Mouse (Mus musculus): Measurements from ENCODE around the gene Ugt1a8. TPM values are rescaled to one million over a fixed set of nuclear protein-coding genes. Genes with fewer than 3 reads are reported as not detected.
"Not testable (repeated sequence)": the region's sequence is repeated elsewhere in the genome, so short reads cannot be mapped to it uniquely, and the experiment has no call there.

Gene Ugt1a8
- total and polyA plus RNA-seq, 2 experiments from 2014 or later: not detected

- H3K4me3 ChIP-seq (ENCODE audit: low read length): no peak overlapping the region
- TF ChIP-seq CTCF (IDR thresholded peaks at IDR 0.05; ENCODE audit: low read depth): no peak
- H3K4me1 ChIP-seq (ENCODE audit: insufficient read depth, low read length): no peaks in the 10 kb centered on the region
- H3K4me2 ChIP-seq (ENCODE audit: low read depth, low read length): no peak overlapping the region
- no peak overlapping the region for H3K9ac ChIP-seq (replicated peaks; ENCODE audit: low read length)
- ATAC-seq (no peak), DNase-seq (ENCODE audit: low spot score) (no peak)
- H3K27me3 ChIP-seq (ENCODE audit: insufficient read depth, low read length): no peaks in the 10 kb centered on the region
- H3K36me3 ChIP-seq (ENCODE audit: insufficient read depth, low read length): no peaks in the 10 kb centered on the region
- H3K27ac ChIP-seq: no peak overlapping the region
- peaks cover 27% of the 10 kb centered on the region for H3K9me3 ChIP-seq (ENCODE audit: low read length)
Measured at GRCm38 (mm10) chr1:88220336-88220735, 132.7 kb downstream of the Ugt1a8 start.

- no peak for ATAC-seq
- no peak for TF ChIP-seq CTCF (IDR thresholded peaks at IDR 0.05; ENCODE audit: low read depth)
- Histone ChIP-seq H3K9me3 (ENCODE audit: low read length) (peaks cover 29% of the 10 kb centered on the region), H3K4me3 (ENCODE audit: low read length) (no peak overlapping the region), H3K27ac (no peak overlapping the region), H3K27me3 (ENCODE audit: insufficient read depth, low read length) (no peaks in the 10 kb centered on the region), H3K4me2 (ENCODE audit: low read depth, low read length) (no peak overlapping the region), H3K4me1 (ENCODE audit: insufficient read depth, low read length) (no peaks in the 10 kb centered on the region), H3K36me3 (ENCODE audit: insufficient read depth, low read length) (no peaks in the 10 kb centered on the region), H3K9ac (replicated peaks; ENCODE audit: low read length) (no peak overlapping the region)
- no peak for DNase-seq (ENCODE audit: low spot score)
- WGBS: 50% methylated on average over 2 of the region's 2 CpGs
Measured at GRCm38 (mm10) chr1:88222216-88222615, 134.6 kb downstream of the Ugt1a8 start.

GRCm38 (mm10) chr1:88223011-88223515 is 135.4 kb downstream of the Ugt1a8 start:
- H3K27me3 ChIP-seq (ENCODE audit: insufficient read depth, low read length); H3K4me1 ChIP-seq (ENCODE audit: insufficient read depth, low read length); ATAC-seq; H3K4me2 ChIP-seq (ENCODE audit: low read depth, low read length); H3K4me3 ChIP-seq (ENCODE audit: low read length); H3K9ac ChIP-seq (replicated peaks; ENCODE audit: low read length); H3K36me3 ChIP-seq (ENCODE audit: insufficient read depth, low read length); DNase-seq (ENCODE audit: low spot score); H3K27ac ChIP-seq: not testable (repeated sequence)
- H3K9me3 ChIP-seq (ENCODE audit: low read length): peaks cover 32% of the 10 kb centered on the region

- WGBS: 51% methylated on average over 1 of the region's 1 CpGs
Measured at GRCm38 (mm10) chr1:88223591-88223990, 136.0 kb downstream of the Ugt1a8 start.

GRCm38 (mm10) chr1:88224029-88224776 is 136.6 kb downstream of the Ugt1a8 start:
- WGBS: 65% methylated on average over 2 of the region's 2 CpGs
- peaks cover 44% of the 10 kb centered on the region for H3K9me3 ChIP-seq (ENCODE audit: low read length)
- TF ChIP-seq CTCF (IDR thresholded peaks at IDR 0.05; ENCODE audit: low read depth): no peak
- no peak overlapping the region for H3K9ac ChIP-seq (replicated peaks; ENCODE audit: low read length)
- H3K27ac ChIP-seq: no peak overlapping the region
- no peaks in the 10 kb centered on the region for H3K4me1 ChIP-seq (ENCODE audit: insufficient read depth, low read length)
- H3K36me3 ChIP-seq (ENCODE audit: insufficient read depth, low read length): no peaks in the 10 kb centered on the region
- ATAC-seq (no peak), DNase-seq (ENCODE audit: low spot score) (no peak)
- H3K4me2 ChIP-seq (ENCODE audit: low read depth, low read length): no peak overlapping the region
- H3K4me3 ChIP-seq (ENCODE audit: low read length): no peak overlapping the region
- no peaks in the 10 kb centered on the region for H3K27me3 ChIP-seq (ENCODE audit: insufficient read depth, low read length)

More at GRCm38 (mm10) chr1:88223591-88223990, 136.0 kb downstream of the Ugt1a8 start:
- Histone ChIP-seq H3K36me3 (ENCODE audit: insufficient read depth, low read length) (no peaks in the 10 kb centered on the region), H3K9ac (replicated peaks; ENCODE audit: low read length) (no peak overlapping the region), H3K4me2 (ENCODE audit: low read depth, low read length) (no peak overlapping the region), H3K9me3 (ENCODE audit: low read length) (peaks cover 38% of the 10 kb centered on the region), H3K27ac (no peak overlapping the region), H3K27me3 (ENCODE audit: insufficient read depth, low read length) (no peaks in the 10 kb centered on the region), H3K4me1 (ENCODE audit: insufficient read depth, low read length) (no peaks in the 10 kb centered on the region), H3K4me3 (ENCODE audit: low read length) (no peak overlapping the region)
- no peak for DNase-seq (ENCODE audit: low spot score)
- ATAC-seq: no peak
- no peak for TF ChIP-seq CTCF (IDR thresholded peaks at IDR 0.05; ENCODE audit: low read depth)

- H3K4me2 ChIP-seq (ENCODE audit: low read depth, low read length); H3K4me1 ChIP-seq (ENCODE audit: insufficient read depth, low read length); H3K36me3 ChIP-seq (ENCODE audit: insufficient read depth, low read length); H3K27me3 ChIP-seq (ENCODE audit: insufficient read depth, low read length); DNase-seq (ENCODE audit: low spot score); H3K27ac ChIP-seq; H3K9ac ChIP-seq (replicated peaks; ENCODE audit: low read length); H3K4me3 ChIP-seq (ENCODE audit: low read length); ATAC-seq: not testable (repeated sequence)
- peaks cover 55% of the 10 kb centered on the region for H3K9me3 ChIP-seq (ENCODE audit: low read length)
- WGBS: 42% methylated on average over 2 of the region's 2 CpGs
Measured at GRCm38 (mm10) chr1:88225301-88225700, 137.7 kb downstream of the Ugt1a8 start.

- no peak for ATAC-seq
- Histone ChIP-seq H3K27me3 (ENCODE audit: insufficient read depth, low read length) (no peaks in the 10 kb centered on the region), H3K4me1 (ENCODE audit: insufficient read depth, low read length) (no peaks in the 10 kb centered on the region), H3K9ac (replicated peaks; ENCODE audit: low read length) (no peak overlapping the region), H3K9me3 (ENCODE audit: low read length) (peaks cover 59% of the 10 kb centered on the region), H3K36me3 (ENCODE audit: insufficient read depth, low read length) (no peaks in the 10 kb centered on the region), H3K4me2 (ENCODE audit: low read depth, low read length) (no peak overlapping the region), H3K4me3 (ENCODE audit: low read length) (no peak overlapping the region), H3K27ac (no peak overlapping the region)
- no peak for TF ChIP-seq CTCF (IDR thresholded peaks at IDR 0.05; ENCODE audit: low read depth)
- DNase-seq (ENCODE audit: low spot score): no peak
Measured at GRCm38 (mm10) chr1:88225741-88226140, 138.1 kb downstream of the Ugt1a8 start.

Measured in hindbrain, postnatal 0 days (tissue).